Mouse (Mus musculus): Measurements from ENCODE around the gene Gpm6b. TPM values are rescaled to one million over a fixed set of nuclear protein-coding genes. Genes with fewer than 3 reads are reported as not detected.

Gene Gpm6b
- polyA plus RNA-seq (2015; fragmentation: Illumina TruSeq; extraction: RNeasy Lipid Tissue Mini Kit (QIAGEN cat#74804); ENCODE audit: insufficient read depth, low replicate concordance) = 51.3 TPM

DNA sequence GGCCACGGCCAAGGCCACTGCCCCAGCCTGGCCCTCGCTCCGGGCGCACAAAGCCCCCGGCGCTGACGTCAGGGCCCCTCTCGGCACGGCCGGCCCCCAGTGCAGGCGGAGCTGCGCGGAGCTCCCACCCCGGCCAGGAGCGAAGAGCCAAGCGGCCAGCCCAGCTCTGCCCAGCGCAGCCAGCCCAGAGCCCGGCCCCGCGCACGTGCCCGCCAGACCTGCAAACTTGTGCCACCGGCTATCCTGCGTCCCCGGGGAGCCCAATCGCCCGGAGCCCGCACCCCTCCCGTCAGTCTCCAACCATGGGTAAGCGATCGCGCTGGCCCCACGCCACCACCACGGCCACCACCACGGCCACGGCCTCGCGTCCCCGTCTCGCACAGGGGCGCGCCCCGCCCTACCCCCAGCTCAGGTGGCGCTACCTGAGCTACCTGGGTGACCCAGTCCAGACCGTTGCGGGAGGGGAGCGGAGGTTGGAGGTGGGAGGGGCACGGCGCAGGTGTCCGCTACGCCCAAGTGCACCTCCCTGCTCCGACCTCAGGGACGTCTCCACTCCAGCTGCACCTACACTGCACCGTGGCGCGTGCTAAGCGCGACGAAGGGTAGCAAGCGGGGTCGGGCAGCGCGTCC is at the start of gene Gpm6b:
Gene Gpm6b, plus strand, starts transcription at position 81 of the 630 bp plus-strand sequence.

Other genes with a start within 250 kb of the Gpm6b start
- 8.2 TPM for gene Gemin8, start 68.5 kb upstream of the Gpm6b start, polyA plus RNA-seq (2015; fragmentation: Illumina TruSeq; extraction: RNeasy Lipid Tissue Mini Kit (QIAGEN cat#74804); ENCODE audit: insufficient read depth, low replicate concordance)
- gene Trappc2, start 201.7 kb downstream of the Gpm6b start, polyA plus RNA-seq (2015; fragmentation: Illumina TruSeq; extraction: RNeasy Lipid Tissue Mini Kit (QIAGEN cat#74804); ENCODE audit: insufficient read depth, low replicate concordance) = 30.3 TPM
- 17.0 TPM for gene Ofd1, start 201.8 kb downstream of the Gpm6b start, polyA plus RNA-seq (2015; fragmentation: Illumina TruSeq; extraction: RNeasy Lipid Tissue Mini Kit (QIAGEN cat#74804); ENCODE audit: insufficient read depth, low replicate concordance)
- gene Rab9, start 241.0 kb downstream of the Gpm6b start, polyA plus RNA-seq (2015; fragmentation: Illumina TruSeq; extraction: RNeasy Lipid Tissue Mini Kit (QIAGEN cat#74804); ENCODE audit: insufficient read depth, low replicate concordance) = 38.8 TPM

All from spleen, adult 10 weeks (tissue).